Mouse (Mus musculus) cerebellum, adult 2 months (tissue): ENCODE data around the gene Krt39. TPM values are rescaled to one million over a fixed set of nuclear protein-coding genes. Genes with fewer than 3 reads are reported as not detected.

ENCODE experiments used
- DNase-seq, 2 experiments: peaks; one replicate each; pipeline ENCODE4 v3.0.0; 2021
- H3K27ac ChIP-seq: fragments of 200-500 bp; 2 replicates; pipeline ENCODE4 v1.5.1; 2012; ENCODE audit warnings: low read length, control low read depth, inconsistent platforms; ENCODE audit not compliant: insufficient read depth
- H3K27me3 ChIP-seq: fragments of 200-500 bp; 2 replicates; pipeline ENCODE4 v1.6.1; 2012; ENCODE audit warnings: inconsistent platforms, mild to moderate bottlenecking, low read length, moderate library complexity; ENCODE audit not compliant: control insufficient read depth, insufficient read depth
- H3K4me1 ChIP-seq: fragments of 200-500 bp; 2 replicates; pipeline ENCODE4 v1.6.1; 2011; ENCODE audit warnings: low read length; ENCODE audit not compliant: control insufficient read depth, insufficient read depth
- H3K4me3 ChIP-seq: fragments of 200-500 bp; replicated peaks from 2 replicates; pipeline ENCODE3; 2011; ENCODE audit warnings: mild to moderate bottlenecking, low read depth, low read length, control low read depth; ENCODE audit not compliant: insufficient read depth
- CTCF ChIP-seq: fragments of 200-500 bp; IDR thresholded peaks from 2 replicates; pipeline ENCODE4 v1.5.1; 2011; ENCODE audit warnings: low read depth, mild to moderate bottlenecking, control low read depth, low read length, moderate library complexity, borderline replicate concordance; ENCODE audit not compliant: insufficient read depth
- POLR2A ChIP-seq: fragments of 200-500 bp; IDR thresholded peaks from 2 replicates; pipeline ENCODE4 v1.6.1; 2011; ENCODE audit warnings: low read length, control low read depth, borderline replicate concordance; ENCODE audit not compliant: insufficient read depth
- WGBS: fragments of 180-500 bp; shearing (Covaris S2); methylation state at CpG from one replicate; pipeline ENCODE4 v1.1.7; 2018; 5-methylcytosine and 5-hydroxymethylcytosine counted together
- polyA plus RNA-seq: library from polyadenylated mRNA; depleted of rRNA; stranded (reverse); fragments of >200 nt; gene quantifications from 2 replicates; pipeline ENCODE4 v1.2.3, GENCODE M21; 2012; rRNA removed

Gene Krt39
- polyA plus RNA-seq, 1 experiment: not detected

DNA sequence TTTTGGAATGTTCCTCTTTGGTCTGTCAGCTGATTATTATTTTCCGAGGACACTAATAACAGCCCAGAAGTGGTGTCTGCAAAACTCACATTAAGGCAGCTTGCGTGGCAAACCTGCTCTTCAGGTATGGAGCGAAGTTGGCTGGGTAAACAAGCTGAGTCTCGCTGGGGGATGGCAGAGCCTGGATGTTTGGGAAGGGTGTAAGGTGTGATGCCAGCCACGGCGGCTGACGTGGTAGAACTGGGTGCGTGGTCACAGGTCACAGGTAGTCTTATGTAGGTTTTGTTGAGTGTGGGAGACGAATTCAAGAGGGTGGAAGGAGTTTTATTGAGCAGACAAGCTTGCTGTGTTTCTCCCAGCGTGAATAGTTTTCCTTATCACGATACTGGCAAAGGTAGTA is 52.6 kb downstream of the Krt39 start:
- H3K4me1 ChIP-seq: no peaks in the 10 kb centered on the region
- TF ChIP-seq CTCF (no peak), POLR2A (no peak)
- 88% methylated on average over 11 of the region's 11 CpGs for WGBS
- H3K4me3 ChIP-seq: no peak overlapping the region
- H3K27me3 ChIP-seq: no peaks in the 10 kb centered on the region
- H3K27ac ChIP-seq: no peak overlapping the region
- no peak for DNase-seq

DNA sequence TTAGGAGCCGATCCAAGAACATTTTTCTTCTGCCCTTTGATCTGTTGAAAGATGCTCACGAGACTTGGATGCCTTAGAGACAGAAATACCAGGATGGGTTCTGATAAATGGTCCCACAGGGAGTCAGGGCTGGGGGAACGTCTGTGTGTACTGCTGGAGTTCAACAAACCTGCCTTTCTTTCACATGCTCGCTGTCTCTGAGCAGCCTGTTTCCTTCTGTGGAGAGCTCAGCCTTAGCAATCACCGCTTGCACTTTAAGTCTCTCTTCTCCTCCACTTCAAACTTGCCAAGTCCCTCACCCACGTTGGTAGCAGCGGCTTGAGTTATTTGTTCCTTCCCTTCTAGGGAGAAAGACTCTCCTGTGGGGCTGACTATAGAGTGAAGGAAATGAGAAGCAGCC is 54.8 kb downstream of the Krt39 start:
- Histone ChIP-seq H3K4me3 (no peak overlapping the region), H3K4me1 (no peaks in the 10 kb centered on the region), H3K27me3 (no peaks in the 10 kb centered on the region), H3K27ac (no peak overlapping the region)
- TF ChIP-seq CTCF (no peak), POLR2A (no peak)
- 33% methylated on average over 7 of the region's 7 CpGs for WGBS
- no peak for DNase-seq

DNA sequence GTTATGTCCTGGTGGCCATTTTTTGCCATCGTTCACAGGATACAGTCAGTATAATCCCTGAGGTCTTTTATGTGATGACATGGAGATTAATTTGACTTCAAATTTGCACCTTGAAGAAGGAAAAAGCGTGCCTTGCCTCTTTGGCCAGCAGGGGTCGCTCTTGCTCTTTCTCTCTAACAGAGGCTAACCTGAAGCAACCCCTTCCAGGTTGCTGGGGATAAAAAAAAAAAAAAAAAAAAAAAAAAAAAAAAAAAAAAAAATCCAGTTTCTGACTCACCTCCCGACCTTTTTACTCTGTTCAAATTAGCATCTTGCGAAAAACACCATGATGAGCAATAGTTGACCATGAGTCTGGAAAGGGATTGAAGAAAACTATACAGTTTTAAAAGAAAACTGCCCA is 56.3 kb downstream of the Krt39 start:
- no peaks in the 10 kb centered on the region for H3K27me3 ChIP-seq
- TF ChIP-seq CTCF: peak; percentile 82
- no peak for TF ChIP-seq POLR2A
- H3K4me3 ChIP-seq: no peak overlapping the region
- DNase-seq: peak; percentile 62 to 75
- H3K27ac ChIP-seq: no peak overlapping the region
- H3K4me1 ChIP-seq: no peaks in the 10 kb centered on the region
- WGBS: 9% methylated on average over 5 of the region's 5 CpGs

Other genes starting within 250 kb of the Krt39 start
- gene Krt24, start 236.1 kb downstream of the Krt39 start, polyA plus RNA-seq: 0.44 and 0.65 TPM in 2 replicates
- gene Krt25, start 198.4 kb downstream of the Krt39 start, polyA plus RNA-seq: 7.0 and 7.2 TPM in 2 replicates
- gene Krt26, start 183.4 kb downstream of the Krt39 start, polyA plus RNA-seq: 0.14 and 0.15 TPM in 2 replicates
- not detected in 2 replicates for gene Krt27, start 170.2 kb downstream of the Krt39 start, polyA plus RNA-seq
- gene Krt28, start 146.4 kb downstream of the Krt39 start, polyA plus RNA-seq: 2.5 and 2.6 TPM in 2 replicates
- gene Krt10, start 132.0 kb downstream of the Krt39 start, polyA plus RNA-seq: 11.9 and 12.6 TPM in 2 replicates
- gene Krt12, start 99.1 kb downstream of the Krt39 start, polyA plus RNA-seq: 0.11 TPM in 1 of 2 replicates, not detected in the other
- gene Krt20, start 83.2 kb downstream of the Krt39 start, polyA plus RNA-seq: not detected in 2 replicates
- 0.06 and 0.08 TPM in 2 replicates for gene Krt23, start 28.2 kb downstream of the Krt39 start, polyA plus RNA-seq
- gene Krt40, start 21.8 kb upstream of the Krt39 start, polyA plus RNA-seq: not detected in 2 replicates
- not detected in 2 replicates for gene Krtap3-3, start 29.5 kb upstream of the Krt39 start, polyA plus RNA-seq
- not detected in 2 replicates for gene Krtap3-2, start 35.5 kb upstream of the Krt39 start, polyA plus RNA-seq
- gene Gm11939, start 38.1 kb upstream of the Krt39 start, polyA plus RNA-seq: not detected in 2 replicates
- gene Krtap3-1, start 45.3 kb upstream of the Krt39 start, polyA plus RNA-seq: not detected in 2 replicates
- gene Krtap1-5, start 59.7 kb upstream of the Krt39 start, polyA plus RNA-seq: not detected in 2 replicates
- not detected in 2 replicates for gene Krtap1-4, start 62.3 kb upstream of the Krt39 start, polyA plus RNA-seq
- gene Krtap1-3, start 70.0 kb upstream of the Krt39 start, polyA plus RNA-seq: not detected in 2 replicates
- not detected in 2 replicates for gene Krtap9-3, start 76.8 kb upstream of the Krt39 start, polyA plus RNA-seq
- gene Gm11938, start 82.0 kb upstream of the Krt39 start, polyA plus RNA-seq: not detected in 2 replicates
- not detected in 2 replicates for gene Gm11937, start 88.9 kb upstream of the Krt39 start, polyA plus RNA-seq
- not detected in 2 replicates for gene Krtap2-4, start 93.5 kb upstream of the Krt39 start, polyA plus RNA-seq
- gene Gm11562, start 99.1 kb upstream of the Krt39 start, polyA plus RNA-seq: not detected in 2 replicates
- not detected in 2 replicates for gene Krtap4-1, start 106.9 kb upstream of the Krt39 start, polyA plus RNA-seq
- not detected in 2 replicates for gene Krtap4-2, start 113.7 kb upstream of the Krt39 start, polyA plus RNA-seq
- not detected in 2 replicates for gene Krtap4-7, start 122.8 kb upstream of the Krt39 start, polyA plus RNA-seq
- gene Gm11555, start 128.9 kb upstream of the Krt39 start, polyA plus RNA-seq: not detected in 2 replicates
- not detected in 2 replicates for gene Gm11563, start 137.6 kb upstream of the Krt39 start, polyA plus RNA-seq
- gene Krtap4-6, start 144.6 kb upstream of the Krt39 start, polyA plus RNA-seq: not detected in 2 replicates
- gene Gm14190, start 169.4 kb upstream of the Krt39 start, polyA plus RNA-seq: not detected in 2 replicates
- not detected in 2 replicates for gene Gm14180, start 213.0 kb upstream of the Krt39 start, polyA plus RNA-seq